Mouse (Mus musculus) natural killer cell, adult 2 months (primary cell): ENCODE results near the gene Olfr610.
"Not testable (repeated sequence)": the region's sequence is repeated elsewhere in the genome, so short reads cannot be mapped to it uniquely, and the experiment has no call there.

ENCODE experiments used
- DNase-seq, 2 experiments: peaks; one replicate each; pipeline ENCODE4 v3.0.0; 2022; ENCODE audit warnings: low spot score in 2 of 2

Gene Olfr610

DNA sequence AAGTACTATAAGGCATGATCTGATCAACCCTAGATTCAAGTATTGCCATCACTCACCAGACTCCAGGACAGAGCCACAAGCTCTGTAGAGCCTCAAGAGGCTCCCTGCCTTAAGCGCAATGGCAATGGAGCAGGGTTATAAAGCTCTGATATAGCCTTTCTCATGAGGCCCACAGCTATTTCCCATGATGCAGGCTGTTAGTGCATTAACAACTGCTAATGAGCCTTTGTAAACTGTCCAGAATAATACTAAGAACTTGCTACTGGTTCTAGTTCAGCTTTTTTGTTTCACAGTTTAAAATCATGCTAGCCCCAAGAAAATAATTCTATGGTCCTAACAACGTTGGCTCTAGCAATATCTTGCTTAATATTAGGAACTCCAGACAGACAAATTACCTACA is at the start of gene Olfr610:
Gene Olfr610 (minus strand): TSS at position 101 of the 400 bp plus-strand sequence.
- DNase-seq, result no peak

DNA sequence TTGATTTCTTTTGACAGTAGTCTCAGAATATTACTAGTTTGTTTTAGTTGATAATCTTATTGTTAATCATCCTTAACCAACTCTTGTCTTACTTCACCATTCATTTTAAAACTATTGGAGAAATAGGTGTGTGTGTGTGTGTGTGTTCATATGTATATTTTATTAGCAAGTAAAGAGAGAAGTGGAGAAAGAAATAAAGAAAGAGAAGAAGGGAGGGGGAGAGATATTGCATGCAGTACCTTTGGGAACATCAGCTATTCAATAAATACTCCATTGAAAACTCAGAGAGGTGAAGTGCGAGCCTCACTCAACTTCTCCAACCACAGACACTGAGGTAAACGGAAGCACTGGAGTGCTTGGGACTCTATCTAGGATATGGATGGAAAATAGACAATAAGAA is 43.9 kb upstream of the Olfr610 start, which contains the start of gene Olfr615:
Gene Olfr615 (plus strand): TSS at position 301 of the 400 bp plus-strand sequence.
- DNase-seq, result no peak

DNA sequence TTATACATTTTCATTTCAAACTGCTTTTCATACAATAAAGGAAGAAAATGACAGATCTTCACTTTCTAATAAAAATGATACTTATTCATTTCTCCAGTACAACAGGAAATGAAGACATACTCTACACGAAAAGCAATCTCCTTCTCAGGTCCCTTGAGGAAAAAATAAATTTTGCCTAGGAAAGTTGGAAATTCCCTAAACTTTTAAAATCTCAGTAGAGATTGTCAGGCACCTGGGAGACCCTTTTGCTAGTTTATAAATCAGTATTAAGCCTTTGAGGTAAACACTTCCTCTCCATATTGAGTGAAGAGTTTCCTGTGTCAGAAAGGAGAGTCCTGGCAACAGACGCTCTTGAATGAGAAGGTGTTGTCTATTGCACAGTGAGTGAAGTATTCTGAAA is 35.9 kb upstream of the Olfr610 start, which contains the start of gene Olfr613:
Gene Olfr613 (plus strand): TSS at position 301 of the 400 bp plus-strand sequence.
- no peak for DNase-seq

DNA sequence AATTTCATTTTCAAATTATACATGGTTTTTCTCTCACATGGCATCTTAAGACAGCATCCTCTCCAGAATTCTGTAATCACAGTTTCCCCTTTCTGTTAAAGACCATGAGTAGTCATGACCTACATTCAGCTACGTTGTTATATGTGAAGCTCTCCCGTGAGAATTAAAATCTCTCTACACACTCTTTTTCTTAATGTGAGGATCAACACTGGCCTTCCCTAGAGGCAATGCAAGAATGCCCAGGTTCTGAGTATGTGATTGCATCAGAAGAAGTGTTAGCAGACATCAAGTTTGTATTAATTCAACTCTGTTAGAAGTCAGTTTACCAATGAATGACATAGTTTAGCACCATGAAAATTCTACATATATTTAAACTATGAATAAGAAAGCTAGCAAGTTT is 30.7 kb upstream of the Olfr610 start, which contains the start of gene Olfr612:
Gene Olfr612 (minus strand): TSS at position 101 of the 400 bp plus-strand sequence.
- DNase-seq, result not testable (repeated sequence)

DNA sequence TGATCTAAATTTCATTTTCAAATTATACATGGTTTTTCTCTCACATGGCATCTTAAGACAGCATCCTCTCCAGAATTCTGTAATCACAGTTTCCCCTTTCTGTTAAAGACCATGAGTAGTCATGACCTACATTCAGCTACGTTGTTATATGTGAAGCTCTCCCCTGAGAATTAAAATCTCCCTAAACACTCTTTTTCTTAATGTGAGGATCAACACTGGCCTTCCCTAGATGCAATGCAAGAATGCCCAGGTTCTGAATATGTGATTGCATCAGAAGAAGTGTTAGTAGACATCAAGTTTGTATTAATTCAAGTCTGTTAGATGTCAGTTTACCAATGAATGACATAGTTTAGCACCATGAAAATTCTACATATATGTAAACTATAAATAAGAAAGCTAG is 8.8 kb upstream of the Olfr610 start, which contains the start of gene Olfr611:
Gene Olfr611 (minus strand): TSS at position 101 of the 400 bp plus-strand sequence.
- not testable (repeated sequence) for DNase-seq

DNA sequence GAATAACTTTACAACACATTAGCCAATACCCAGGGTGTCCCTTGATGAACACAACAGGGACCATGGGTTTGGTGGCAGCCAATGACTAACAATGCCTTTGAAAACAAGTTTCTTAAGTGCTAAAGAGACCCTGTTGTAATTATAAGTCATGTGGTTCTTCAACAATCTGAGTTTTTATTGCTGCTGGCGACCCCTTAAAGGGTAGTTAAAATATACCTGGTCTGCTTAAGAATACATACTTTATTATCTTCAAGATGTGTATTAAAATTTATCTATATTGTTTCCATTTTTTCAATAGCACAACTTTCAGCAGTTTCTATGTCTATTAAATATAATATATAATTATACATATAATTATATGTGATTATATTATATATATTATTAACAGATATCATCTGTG is 14.0 kb downstream of the Olfr610 start, which contains the start of gene Olfr609:
Gene Olfr609 (minus strand): TSS at position 101 of the 400 bp plus-strand sequence.
- no peak for DNase-seq

DNA sequence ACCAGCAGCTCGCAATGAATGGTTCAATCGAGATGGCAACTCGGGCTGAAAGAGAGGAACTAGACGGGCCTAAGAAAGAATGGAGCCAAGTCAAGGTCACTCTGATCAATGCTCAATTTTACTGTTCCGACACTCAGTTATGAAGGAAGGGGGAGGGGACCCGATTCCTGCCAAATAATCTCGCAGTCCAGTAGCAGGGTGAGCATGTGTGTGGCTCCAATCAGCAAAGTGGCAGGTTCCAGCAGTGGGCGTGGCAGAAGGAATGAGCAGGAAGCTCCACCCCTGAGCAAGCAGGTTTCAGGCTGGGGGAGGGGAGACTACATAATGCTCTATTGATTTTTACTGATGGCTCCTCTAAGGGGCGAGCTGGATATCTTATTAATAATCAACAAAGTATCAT is 34.8 kb downstream of the Olfr610 start:
- not testable (repeated sequence) for DNase-seq

DNA sequence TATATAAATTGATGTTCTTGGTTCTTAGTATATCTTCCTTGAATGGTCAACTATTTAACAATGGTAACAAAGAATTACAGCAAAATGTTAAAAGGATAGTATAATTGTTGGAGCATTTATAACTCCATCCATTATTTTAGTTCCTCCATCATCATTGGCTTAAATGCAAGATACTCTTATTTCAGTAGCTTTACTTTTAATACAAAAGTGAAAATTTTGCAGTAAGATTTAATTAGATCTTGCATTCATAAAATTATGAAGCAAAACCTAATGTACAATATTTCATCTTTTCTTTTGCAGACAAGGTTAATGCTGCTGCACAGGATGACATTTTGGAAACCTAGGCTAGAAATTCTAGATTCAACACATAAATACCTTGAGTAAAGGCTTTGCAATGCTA is 42.3 kb downstream of the Olfr610 start, which contains the start of gene Olfr608:
Gene Olfr608 (plus strand): TSS at position 301 of the 400 bp plus-strand sequence.
- no peak for DNase-seq

DNA sequence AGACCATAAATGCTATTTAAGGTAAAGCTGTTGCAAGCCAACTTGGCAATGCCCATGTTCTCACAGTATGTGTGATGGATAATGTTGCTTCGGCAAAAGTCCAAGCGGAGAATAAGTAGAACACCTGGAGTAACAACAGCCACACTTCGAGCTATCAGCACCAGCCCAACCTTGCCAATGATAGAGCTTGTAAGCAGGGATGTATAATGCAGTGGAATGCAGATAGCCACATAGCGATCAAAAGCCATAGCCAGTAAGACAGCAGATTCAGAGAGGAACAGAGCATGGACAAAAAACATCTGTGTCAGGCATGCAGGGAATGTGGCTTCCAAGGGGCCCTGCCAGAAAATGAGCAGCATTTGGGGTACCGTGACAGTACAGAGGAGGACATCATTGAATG is 51.3 kb downstream of the Olfr610 start:
- DNase-seq, result no peak
